Mouse (Mus musculus) MEL (cell line): ENCODE measurements around the gene Dennd2c. TPM values are rescaled to one million over a fixed set of nuclear protein-coding genes. Genes with fewer than 3 reads are reported as not detected.

Source experiments
- DNase-seq: peaks from one replicate; pipeline ENCODE4 v3.0.0; 2011; ENCODE audit warnings: low read depth, low spot score
- H3K27ac ChIP-seq: 2 replicates; pipeline ENCODE4 v1.5.1; 2012; ENCODE audit warnings: low read depth, mild to moderate bottlenecking, control low read depth, low read length, moderate library complexity; ENCODE audit not compliant: control insufficient read depth
- H3K27me3 ChIP-seq, 2 experiments: fragments of 150-350 bp in 1 of 2; sonication (generic) in 1 of 2; 2 replicates each; pipeline ENCODE4 v1.6.1; 2012; ENCODE audit warnings: low read length in 2 of 2, mild to moderate bottlenecking in 2 of 2, improper control_type of control experiment in 1 of 2, moderate library complexity in 1 of 2; ENCODE audit not compliant: insufficient read depth in 2 of 2, control insufficient read depth in 1 of 2
- H3K36me3 ChIP-seq, 2 experiments: 2 replicates each; pipeline ENCODE4 v1.6.1; 2012 to 2014; ENCODE audit warnings: low read length in 2 of 2, improper control_type of control experiment in 1 of 2, inconsistent platforms in 1 of 2, mild to moderate bottlenecking in 1 of 2; ENCODE audit not compliant: insufficient read depth in 2 of 2, control insufficient read depth in 1 of 2
- H3K4me1 ChIP-seq, 2 experiments: fragments of 150-350 bp in 1 of 2; sonication (generic) in 1 of 2; 2 replicates each; pipeline ENCODE4 v1.6.1; 2012; ENCODE audit warnings: low read length in 2 of 2, improper control_type of control experiment in 1 of 2, mild to moderate bottlenecking in 1 of 2; ENCODE audit not compliant: insufficient read depth in 2 of 2, control insufficient read depth in 1 of 2
- H3K4me3 ChIP-seq, 2 experiments: fragments of 150-350 bp in 1 of 2; sonication (generic) in 1 of 2; 2 replicates each; pipeline ENCODE4 v1.5.1; 2012; ENCODE audit warnings: low read depth in 2 of 2, low read length in 2 of 2, mild to moderate bottlenecking in 2 of 2, moderate library complexity in 2 of 2, control low read depth in 1 of 2, improper control_type of control experiment in 1 of 2; ENCODE audit not compliant: control insufficient read depth in 1 of 2, insufficient read depth in 1 of 2
- H3K79me2 ChIP-seq: 2 replicates; pipeline ENCODE4 v1.6.1; 2012; ENCODE audit warnings: mild to moderate bottlenecking, low read length, moderate library complexity; ENCODE audit not compliant: control insufficient read depth, poor library complexity, insufficient read depth
- H3K9ac ChIP-seq: 2 replicates; pipeline ENCODE4 v1.6.1; 2012; ENCODE audit warnings: low read depth, mild to moderate bottlenecking, control low read depth, low read length, moderate library complexity; ENCODE audit not compliant: control insufficient read depth, poor library complexity, severe bottlenecking
- H3K9me3 ChIP-seq: fragments of 150-350 bp; sonication (generic); replicated peaks from 2 replicates; pipeline ENCODE4 v1.6.1; 2012; ENCODE audit warnings: mild to moderate bottlenecking, low read length, improper control_type of control experiment, moderate library complexity; ENCODE audit not compliant: insufficient read depth
- BHLHE40 ChIP-seq: IDR thresholded peaks from 2 replicates; pipeline ENCODE4 v1.6.1; 2012; ENCODE audit warnings: low read depth, mild to moderate bottlenecking, inconsistent platforms, low read length, improper control_type of control experiment, borderline replicate concordance
- CHD1 ChIP-seq: IDR thresholded peaks from 2 replicates; pipeline ENCODE4 v1.6.1; 2012; ENCODE audit warnings: low read depth, mild to moderate bottlenecking, inconsistent platforms, low read length, improper control_type of control experiment
- CHD2 ChIP-seq: IDR thresholded peaks from 2 replicates; pipeline ENCODE4 v1.6.1; 2011; ENCODE audit warnings: low read length, improper control_type of control experiment
- CTCF ChIP-seq, 3 experiments: IDR thresholded peaks in 2 of 3; conservative IDR thresholded peaks in 1 of 3; 2 replicates each; pipeline ENCODE4 v1.5.1; 2011 to 2012; ENCODE audit warnings: low read length in 3 of 3, low read depth in 2 of 3, mild to moderate bottlenecking in 2 of 3, improper control_type of control experiment in 1 of 3, inconsistent platforms in 1 of 3, mixed read lengths in 1 of 3, moderate library complexity in 1 of 3; ENCODE audit not compliant: control insufficient read depth in 1 of 3, insufficient read depth in 1 of 3, poor library complexity in 1 of 3, severe bottlenecking in 1 of 3
- E2F4 ChIP-seq: IDR thresholded peaks from 2 replicates; pipeline ENCODE4 v1.6.1; 2011; ENCODE audit warnings: low read depth, low read length, improper control_type of control experiment, borderline replicate concordance
- ELF1 ChIP-seq: IDR thresholded peaks from 2 replicates; pipeline ENCODE4 v1.6.1; 2014; ENCODE audit warnings: low read depth, mild to moderate bottlenecking, inconsistent platforms, low read length, improper control_type of control experiment, moderate library complexity
- EP300 ChIP-seq, 2 experiments: IDR thresholded peaks; 2 replicates each; pipeline ENCODE4 v1.6.1; 2011; ENCODE audit warnings: improper control_type of control experiment in 2 of 2, low read length in 2 of 2, low read depth in 1 of 2, mild to moderate bottlenecking in 1 of 2
- ETS1 ChIP-seq: IDR thresholded peaks from 2 replicates; pipeline ENCODE4 v1.6.1; 2012; ENCODE audit warnings: low read depth, mild to moderate bottlenecking, inconsistent platforms, low read length, improper control_type of control experiment, moderate library complexity
- GABPA ChIP-seq: IDR thresholded peaks from 2 replicates; pipeline ENCODE4 v1.6.1; 2012; ENCODE audit warnings: low read depth, mild to moderate bottlenecking, inconsistent platforms, low read length, improper control_type of control experiment, moderate library complexity
- GATA1 ChIP-seq: IDR thresholded peaks from 2 replicates; pipeline ENCODE4 v1.6.1; 2011; ENCODE audit warnings: low read depth, low read length, improper control_type of control experiment
- HCFC1 ChIP-seq: IDR thresholded peaks from 2 replicates; pipeline ENCODE4 v1.6.1; 2012; ENCODE audit warnings: low read depth, mild to moderate bottlenecking, inconsistent platforms, low read length, improper control_type of control experiment, moderate library complexity
- JUND ChIP-seq: IDR thresholded peaks from 2 replicates; pipeline ENCODE4 v1.6.1; 2011; ENCODE audit warnings: low read depth, mild to moderate bottlenecking, improper control_type of control experiment, low read length
- KAT2A ChIP-seq: conservative IDR thresholded peaks from 2 replicates; pipeline ENCODE4 v1.6.1; 2012; ENCODE audit warnings: low read depth, low read length, improper control_type of control experiment, inconsistent platforms
- MAFK ChIP-seq: IDR thresholded peaks from 2 replicates; pipeline ENCODE4 v1.6.1; 2011; ENCODE audit warnings: low read depth, mild to moderate bottlenecking, low read length, improper control_type of control experiment, borderline replicate concordance
- MAX ChIP-seq: IDR thresholded peaks from 2 replicates; pipeline ENCODE4 v1.6.1; 2011; ENCODE audit warnings: low read length, improper control_type of control experiment
- MAZ ChIP-seq: IDR thresholded peaks from 2 replicates; pipeline ENCODE4 v1.6.1; 2012; ENCODE audit warnings: low read depth, mild to moderate bottlenecking, inconsistent platforms, low read length, improper control_type of control experiment
- MEF2A ChIP-seq: IDR thresholded peaks from 2 replicates; pipeline ENCODE4 v1.6.1; 2014; ENCODE audit warnings: low read depth, mild to moderate bottlenecking, inconsistent platforms, low read length, improper control_type of control experiment; ENCODE audit not compliant: poor library complexity, insufficient replicate concordance, severe bottlenecking; ENCODE audit errors: extremely low read depth
- MXI1 ChIP-seq: IDR thresholded peaks from 2 replicates; pipeline ENCODE4 v1.6.1; 2011; ENCODE audit warnings: mild to moderate bottlenecking, low read depth, low read length, improper control_type of control experiment
- MYB ChIP-seq: IDR thresholded peaks from 2 replicates; pipeline ENCODE4 v1.6.1; 2011; ENCODE audit warnings: mild to moderate bottlenecking, low read depth, low read length, improper control_type of control experiment
- MYC ChIP-seq: IDR thresholded peaks from 2 replicates; pipeline ENCODE4 v1.6.1; 2011; ENCODE audit warnings: low read depth, mild to moderate bottlenecking, low read length, improper control_type of control experiment, moderate library complexity
- NRF1 ChIP-seq: IDR thresholded peaks from 2 replicates; pipeline ENCODE4 v1.6.1; 2014; ENCODE audit warnings: low read depth, mild to moderate bottlenecking, inconsistent platforms, low read length, improper control_type of control experiment, moderate library complexity; ENCODE audit not compliant: poor library complexity, insufficient read depth, severe bottlenecking
- POLR2A ChIP-seq, 2 experiments: IDR thresholded peaks; 2 replicates each; pipeline ENCODE4 v1.6.1; 2011 to 2012; ENCODE audit warnings: low read length in 2 of 2, mild to moderate bottlenecking in 2 of 2, control low read depth in 1 of 2, improper control_type of control experiment in 1 of 2, low read depth in 1 of 2, moderate library complexity in 1 of 2; ENCODE audit not compliant: control insufficient read depth in 1 of 2, insufficient read depth in 1 of 2, poor library complexity in 1 of 2
- POLR2AphosphoS2 ChIP-seq: IDR thresholded peaks from 2 replicates; pipeline ENCODE4 v1.6.1; 2011; ENCODE audit warnings: low read length, improper control_type of control experiment
- POLR2AphosphoS5 ChIP-seq: IDR thresholded peaks from 2 replicates; pipeline ENCODE4 v1.6.1; 2012; ENCODE audit warnings: low read depth, borderline replicate concordance, mild to moderate bottlenecking, inconsistent platforms, low read length, moderate library complexity, mixed read lengths
- RAD21 ChIP-seq: IDR thresholded peaks from 2 replicates; pipeline ENCODE4 v1.6.1; 2011; ENCODE audit warnings: mild to moderate bottlenecking, low read depth, low read length, improper control_type of control experiment
- RCOR1 ChIP-seq: IDR thresholded peaks from 2 replicates; pipeline ENCODE4 v1.6.1; 2012; ENCODE audit warnings: low read depth, mild to moderate bottlenecking, inconsistent platforms, low read length, improper control_type of control experiment
- SIN3A ChIP-seq: IDR thresholded peaks from 2 replicates; pipeline ENCODE4 v1.6.1; 2012; ENCODE audit warnings: low read length, improper control_type of control experiment, inconsistent platforms
- SMC3 ChIP-seq: IDR thresholded peaks from 2 replicates; pipeline ENCODE4 v1.6.1; 2011; ENCODE audit warnings: low read depth, low read length, improper control_type of control experiment
- TAL1 ChIP-seq: IDR thresholded peaks from 2 replicates; pipeline ENCODE4 v1.6.1; 2012; ENCODE audit warnings: mild to moderate bottlenecking, inconsistent platforms, low read length, moderate library complexity, mixed read lengths
- TBP ChIP-seq: IDR thresholded peaks from 2 replicates; pipeline ENCODE4 v1.8.0; 2011; ENCODE audit warnings: low read depth, low read length, improper control_type of control experiment
- TCF12 ChIP-seq: IDR thresholded peaks from 2 replicates; pipeline ENCODE4 v1.6.1; 2014; ENCODE audit warnings: low read depth, mild to moderate bottlenecking, inconsistent platforms, low read length, improper control_type of control experiment, moderate library complexity
- UBTF ChIP-seq: IDR thresholded peaks from 2 replicates; pipeline ENCODE4 v1.6.1; 2012; ENCODE audit warnings: low read depth, mild to moderate bottlenecking, inconsistent platforms, low read length, improper control_type of control experiment, moderate library complexity, borderline replicate concordance; ENCODE audit not compliant: insufficient read depth
- USF1 ChIP-seq: IDR thresholded peaks from 2 replicates; pipeline ENCODE4 v1.6.1; 2014; ENCODE audit warnings: low read depth, mild to moderate bottlenecking, inconsistent platforms, low read length, improper control_type of control experiment, moderate library complexity
- USF2 ChIP-seq, 2 experiments: IDR thresholded peaks; 2 replicates each; pipeline ENCODE4 v1.6.1; 2011 to 2012; ENCODE audit warnings: improper control_type of control experiment in 2 of 2, low read length in 2 of 2, borderline replicate concordance in 1 of 2, inconsistent platforms in 1 of 2, low read depth in 1 of 2, mild to moderate bottlenecking in 1 of 2; ENCODE audit not compliant: insufficient read depth in 1 of 2
- ZKSCAN1 ChIP-seq: IDR thresholded peaks from 2 replicates; pipeline ENCODE4 v1.6.1; 2012; ENCODE audit warnings: low read depth, mild to moderate bottlenecking, inconsistent platforms, low read length, improper control_type of control experiment, moderate library complexity
- ZMIZ1 ChIP-seq: IDR thresholded peaks from 2 replicates; pipeline ENCODE4 v1.6.1; 2012; ENCODE audit warnings: low read depth, mild to moderate bottlenecking, inconsistent platforms, low read length, improper control_type of control experiment, moderate library complexity
- ZNF384 ChIP-seq: IDR thresholded peaks from 2 replicates; pipeline ENCODE4 v1.6.1; 2012; ENCODE audit warnings: low read depth, mild to moderate bottlenecking, inconsistent platforms, low read length, improper control_type of control experiment
- polyA plus RNA-seq, 2 experiments: library from polyadenylated mRNA; stranded (reverse) in 1 of 2; unstranded in 1 of 2; fragments of >175 nt in 1 of 2; fragments of >200 nt in 1 of 2; gene quantifications; 2 replicates each; pipeline versions ENCODE4 v1.2.1 to v1.2.4; 2012; ENCODE audit warnings: low replicate concordance in 2 of 2, low read depth in 1 of 2; ENCODE audit not compliant: insufficient read length in 2 of 2, insufficient read depth in 1 of 2, missing spikeins in 1 of 2
- total RNA-seq: library from RNA; depleted of rRNA; stranded (reverse); fragments of 300-350 nt; gene quantifications from 2 replicates; pipeline ENCODE4 v1.2.3, GENCODE M21; 2012

Dennd2c gene
- total and polyA plus RNA-seq, 3 experiments, result 5.0 to 8.0 TPM; not detected in 1

GRCm38 (mm10) chr3:103176740-103177139 is 74.3 kb downstream of the Dennd2c start:
- Histone ChIP-seq H3K4me3 (no peak overlapping the region), H3K27me3 (no peaks in the 10 kb centered on the region), H3K79me2 (peaks cover 15% of the 10 kb centered on the region), H3K9ac (no peak overlapping the region), H3K36me3 (peaks cover 39% of the 10 kb centered on the region in 2 experiments), H3K4me1 (peaks cover 7 to 21% of the 10 kb centered on the region in 2 experiments), H3K9me3 (no peaks in the 10 kb centered on the region), H3K27ac (peak overlapping the region; percentile 87)
- DNase-seq, result peak; percentile 93
- peak; percentile 65; the same call in 1 of the 2 replicates for TF ChIP-seq MAX
- no peak for TF ChIP-seq ZKSCAN1
- no peak for TF ChIP-seq TBP
- TF ChIP-seq EP300 (IDR thresholded peaks at IDR 0.05; ENCODE audit: low read depth in 1 of 2, low read length in 2 of 2), result peak; percentile 99 to 100
- TF ChIP-seq UBTF, result no peak
- TF ChIP-seq USF2 (IDR thresholded peaks at IDR 0.05; ENCODE audit: borderline replicate concordance in 1 of 2, insufficient read depth in 1 of 2, low read depth in 1 of 2, low read length in 2 of 2), result peak in 1 of 2 experiments; percentile 58; a peak in 2 of 4 replicates
- peak; percentile 62; the same call in 1 of the 2 replicates for TF ChIP-seq MEF2A
- peak; percentile 80 for TF ChIP-seq MAFK
- TF ChIP-seq MYB, result peak; percentile 85
- no peak for TF ChIP-seq MAZ
- no peak for TF ChIP-seq E2F4
- no peak for TF ChIP-seq NRF1
- TF ChIP-seq ZNF384, result peak; percentile 26; the same call in 1 of the 2 replicates
- peak; percentile 93 for TF ChIP-seq SIN3A
- TF ChIP-seq CHD1, result 0 out of 2 replicates have a peak, but pooled peaks have one; percentile 26
- peak; percentile 55 for TF ChIP-seq KAT2A
- no peak; the same call in 1 of the 2 replicates for TF ChIP-seq SMC3
- TF ChIP-seq ELF1, result peak; percentile 52
- no peak for TF ChIP-seq CHD2
- TF ChIP-seq TCF12, result peak; percentile 100
- peak; percentile 97 for TF ChIP-seq TAL1
- no peak; the same call in 1 of the 2 replicates for TF ChIP-seq ZMIZ1
- TF ChIP-seq POLR2AphosphoS2, result peak; percentile 55; the same call in 1 of the 2 replicates
- peak; percentile 91 for TF ChIP-seq BHLHE40
- peak; percentile 95 for TF ChIP-seq ETS1
- TF ChIP-seq GATA1, result peak; percentile 100
- peak; percentile 95 for TF ChIP-seq RCOR1
- peak; percentile 71 for TF ChIP-seq MXI1
- peak in 1 of 2 experiments; percentile 25; a peak in 1 of 4 replicates for TF ChIP-seq POLR2A (IDR thresholded peaks at IDR 0.05; ENCODE audit: control insufficient read depth in 1 of 2, insufficient read depth in 1 of 2, low read depth in 1 of 2, low read length in 2 of 2, poor library complexity in 1 of 2)
- TF ChIP-seq USF1, result peak; percentile 92
- no peak for TF ChIP-seq GABPA
- peak; percentile 68 for TF ChIP-seq HCFC1
- TF ChIP-seq POLR2AphosphoS5, result no peak
- peak; percentile 91 for TF ChIP-seq MYC
- peak; percentile 68 for TF ChIP-seq JUND
- TF ChIP-seq CTCF (IDR thresholded peaks at IDR 0.05 in 2 of 3, conservative IDR thresholded peaks at IDR 0.05 in 1 of 3; ENCODE audit: control insufficient read depth in 1 of 3, insufficient read depth in 1 of 3, low read depth in 2 of 3, low read length in 3 of 3, poor library complexity in 1 of 3, severe bottlenecking in 1 of 3), result no peak
- TF ChIP-seq RAD21, result no peak
